Mouse (Mus musculus) thymus, postnatal 4 days (tissue): ENCODE measurements around the gene Itgb6.

Source experiments
- DNase-seq: peaks from one replicate; pipeline ENCODE4 v3.0.0; 2021

The Itgb6 gene

DNA sequence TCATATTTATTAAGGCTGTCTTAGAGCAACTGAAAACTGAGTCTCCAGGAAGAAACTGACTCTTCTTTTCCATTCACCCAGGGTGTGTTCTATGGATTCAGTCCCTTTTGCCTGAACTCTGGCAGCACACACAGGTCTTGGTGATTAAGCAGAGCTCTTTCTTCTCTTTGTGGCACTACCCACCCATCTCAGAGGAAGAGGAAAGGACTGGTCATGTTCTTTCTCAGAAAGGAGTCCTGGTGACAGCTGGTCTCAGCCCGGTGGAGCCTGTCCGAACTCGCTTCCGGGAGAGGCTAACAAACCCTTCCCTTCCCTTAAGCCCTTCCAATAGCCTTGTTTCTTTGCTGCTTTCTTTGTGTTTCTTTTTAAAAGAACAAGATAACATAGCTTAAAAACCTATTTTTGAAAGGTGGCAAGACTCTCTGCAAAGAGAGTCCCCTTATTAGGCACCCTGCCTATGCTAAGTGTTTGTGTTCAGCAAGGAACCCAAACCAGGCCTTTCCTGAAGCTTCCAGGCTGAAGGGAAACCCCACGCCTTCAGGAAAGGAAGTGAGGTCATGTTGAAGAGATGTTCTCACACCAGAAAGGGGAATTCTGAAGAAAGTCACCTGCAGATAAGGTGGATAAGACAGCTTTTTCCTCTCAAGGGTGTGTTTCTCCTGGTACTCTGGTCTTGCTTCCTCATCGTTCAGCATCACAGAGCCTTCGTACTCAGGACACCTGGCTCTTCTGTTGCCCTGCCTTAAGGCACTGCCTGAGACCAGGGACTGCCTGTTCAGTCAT is 11.2 kb downstream of the Itgb6 start:
- no peak for DNase-seq

DNA sequence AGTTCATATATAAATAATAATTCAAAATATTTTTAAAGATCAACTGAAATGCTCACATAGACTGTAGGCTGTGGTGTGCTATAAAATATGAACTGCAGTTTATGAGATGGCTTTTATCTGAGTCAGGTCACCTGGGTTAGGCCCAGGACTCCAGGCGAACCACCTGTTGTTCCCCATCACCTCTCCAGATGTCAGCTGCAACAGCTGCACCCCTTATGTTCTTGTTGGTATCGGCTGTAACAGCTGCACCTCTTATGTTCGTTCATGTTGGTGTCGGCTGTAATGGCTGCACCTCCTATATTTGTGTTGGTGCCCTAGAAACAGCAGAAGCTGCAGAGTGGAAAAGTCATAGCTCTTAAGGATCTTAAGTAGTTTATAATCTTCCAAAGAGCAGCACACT is 12.1 kb downstream of the Itgb6 start:
- DNase-seq: no peak

DNA sequence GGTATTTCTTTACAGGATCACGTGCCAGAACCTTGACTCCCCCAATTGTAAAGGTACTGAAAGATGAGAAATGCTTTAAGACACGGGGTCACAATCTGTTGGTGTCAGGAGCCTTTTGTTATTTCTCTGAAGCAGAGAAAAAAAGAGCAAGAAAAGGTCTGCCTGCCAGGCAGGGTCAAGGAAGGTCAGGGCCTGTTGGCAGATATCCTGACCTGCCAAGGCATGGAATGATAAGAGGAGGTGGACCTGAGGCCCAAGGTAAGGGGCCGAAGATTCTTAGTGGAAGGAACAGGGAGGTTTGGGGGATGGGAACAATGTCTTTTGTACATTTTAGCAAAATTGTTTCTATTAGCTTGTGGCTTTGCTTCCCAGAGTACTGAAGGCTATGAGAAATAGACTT is 13.8 kb downstream of the Itgb6 start:
- no peak for DNase-seq

DNA sequence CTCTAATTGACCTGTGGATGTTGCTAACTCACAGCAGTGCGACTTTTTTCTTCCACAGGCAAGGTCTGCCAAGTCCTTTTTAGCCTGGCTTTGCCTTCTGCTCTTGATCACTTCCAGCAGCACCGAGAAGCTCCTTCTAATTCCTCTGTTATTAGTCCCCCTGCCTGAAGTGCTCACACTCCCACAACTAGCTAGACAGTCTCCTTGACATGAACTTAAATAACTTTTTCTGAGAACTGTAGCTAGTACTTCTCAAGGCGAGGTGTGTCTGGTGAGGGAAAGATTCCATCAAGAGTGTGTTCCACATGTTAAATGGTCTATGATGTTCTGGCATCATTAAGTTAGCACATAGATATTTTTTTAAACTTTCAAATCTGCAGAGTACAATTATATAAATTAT is 15.6 kb downstream of the Itgb6 start:
- no peak for DNase-seq

DNA sequence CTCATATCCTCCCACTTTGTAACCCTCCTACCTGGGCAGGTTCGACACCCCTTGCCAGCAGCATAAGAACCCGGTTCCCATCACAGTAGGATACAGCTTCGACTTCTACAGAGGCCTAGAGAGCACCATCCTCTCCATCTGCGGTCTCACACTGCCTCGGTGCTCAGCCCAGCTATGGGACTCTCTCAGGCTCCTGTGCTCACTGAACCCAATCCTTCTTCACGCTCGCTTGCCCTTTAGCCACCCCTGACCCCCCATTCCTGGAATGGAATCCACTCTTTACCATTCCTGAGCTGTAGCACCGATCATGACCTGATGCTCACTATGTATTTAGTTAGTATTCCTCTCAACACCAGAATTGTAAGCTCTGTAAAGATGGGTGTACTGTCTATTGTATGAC is 17.0 kb downstream of the Itgb6 start:
- DNase-seq: no peak

DNA sequence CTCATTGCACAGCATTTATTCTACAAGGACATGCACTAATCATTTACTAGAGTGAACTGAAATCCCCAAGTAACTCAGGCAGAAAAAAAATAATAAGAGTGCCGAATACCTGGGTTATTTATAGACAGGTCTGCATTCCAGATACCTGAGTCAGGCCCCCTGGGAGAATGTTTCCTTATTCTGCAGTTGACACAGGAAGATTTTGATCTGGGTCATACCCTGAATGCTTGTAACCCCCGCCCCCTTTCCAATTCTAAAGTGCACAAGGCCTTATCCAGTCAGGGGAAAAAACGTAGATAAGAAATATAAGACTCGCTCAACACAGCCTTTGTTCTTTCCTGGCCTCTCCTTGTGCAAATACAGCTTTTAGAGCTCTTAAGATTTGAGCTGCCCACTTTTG is 19.1 kb downstream of the Itgb6 start:
- DNase-seq: no peak

DNA sequence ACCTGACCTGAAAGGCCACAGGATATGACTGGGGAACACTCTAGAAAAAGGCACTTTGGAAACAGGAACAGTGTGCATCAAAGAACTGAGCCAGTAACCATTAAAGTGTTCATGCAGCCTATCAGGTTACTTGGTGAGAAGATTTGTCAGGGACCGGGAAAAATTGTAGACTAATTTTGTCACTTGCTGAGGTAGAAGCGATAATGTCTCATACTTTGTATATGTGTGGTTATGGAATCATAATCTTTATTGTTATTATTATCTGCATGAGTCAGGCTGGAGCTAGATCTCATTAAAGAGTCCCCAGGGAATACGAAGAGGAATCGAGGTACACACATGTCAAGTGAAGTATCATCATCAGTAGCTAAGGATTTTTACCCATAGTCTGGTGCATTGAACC is 21.5 kb downstream of the Itgb6 start:
- DNase-seq: no peak

DNA sequence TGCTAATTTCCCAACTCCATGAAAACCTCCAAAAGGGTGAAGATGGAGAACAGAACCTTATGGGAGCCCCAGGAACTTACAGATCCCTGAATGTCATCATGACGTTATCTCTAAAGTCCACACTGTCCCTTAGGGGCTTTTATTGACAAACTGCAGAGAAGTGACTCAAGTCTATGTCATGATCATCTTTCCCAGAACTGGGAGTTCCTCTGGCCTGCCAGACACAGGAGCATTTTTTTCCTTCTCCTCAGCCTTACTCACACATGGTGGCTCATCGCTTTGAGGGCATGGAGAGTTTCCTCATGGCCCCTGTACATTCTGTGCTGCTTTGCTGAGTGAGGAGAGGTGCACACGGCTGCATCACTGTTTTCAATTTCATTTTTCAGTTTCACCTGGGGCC is 22.4 kb downstream of the Itgb6 start:
- DNase-seq: no peak

DNA sequence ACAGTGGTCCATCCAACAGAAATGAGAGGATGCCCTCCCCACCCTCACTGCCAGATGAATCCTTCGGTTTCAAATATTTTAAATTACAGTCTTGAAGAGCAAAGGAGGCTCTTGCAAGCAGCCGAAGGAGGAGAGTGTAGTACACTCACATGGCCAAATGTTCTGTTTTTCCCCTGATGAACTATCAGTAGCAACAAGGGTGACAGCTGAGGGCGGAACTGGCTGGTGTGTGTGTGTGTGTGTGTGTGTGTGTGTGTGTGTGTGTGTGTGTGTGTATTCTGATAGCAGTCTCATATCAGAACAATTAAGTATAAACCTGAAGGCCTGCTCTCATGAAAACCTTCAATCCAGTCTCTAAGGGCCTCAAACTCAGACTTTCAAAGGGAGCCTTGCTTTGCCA is 22.9 kb downstream of the Itgb6 start:
- DNase-seq: no peak

DNA sequence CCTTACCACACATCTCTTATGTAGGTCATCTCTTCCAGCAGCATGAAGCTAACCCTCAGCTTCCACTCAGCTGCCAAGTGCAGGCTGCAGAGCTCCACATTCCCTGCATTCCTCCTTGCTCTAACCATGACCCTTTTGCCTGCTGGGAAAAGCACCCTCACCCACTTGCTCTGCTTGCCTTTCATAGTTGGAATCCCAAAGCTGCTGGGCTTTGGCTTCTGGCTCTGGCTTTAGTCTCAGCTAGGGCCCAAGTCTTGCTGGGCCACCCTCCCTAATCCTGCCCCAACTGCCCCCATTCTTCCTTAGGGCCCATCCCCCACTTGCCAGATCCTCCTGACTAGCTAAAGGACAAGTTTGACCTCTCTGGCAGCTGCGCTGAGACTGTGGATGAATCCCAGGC is 24.3 kb downstream of the Itgb6 start:
- DNase-seq: no peak

DNA sequence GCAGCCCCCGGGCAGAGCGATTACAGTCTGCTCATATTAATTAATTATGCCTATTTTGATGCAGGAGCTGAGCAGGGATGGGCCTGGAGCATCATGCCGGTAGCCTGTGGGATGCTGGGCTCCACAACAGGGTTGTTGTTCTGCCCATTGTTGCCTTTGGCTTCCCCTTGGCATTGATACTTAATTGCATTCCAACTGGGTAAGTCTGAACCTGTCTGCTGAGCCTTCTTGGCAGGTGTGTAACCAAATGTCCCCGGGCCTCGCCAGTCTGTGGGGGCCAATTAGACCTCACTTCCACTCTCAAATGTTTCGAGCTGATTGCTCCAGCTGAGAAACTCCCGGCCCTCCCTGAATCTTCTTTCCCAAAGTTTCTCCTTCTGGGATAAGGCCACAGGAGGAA is 24.9 kb downstream of the Itgb6 start:
- no peak for DNase-seq

DNA sequence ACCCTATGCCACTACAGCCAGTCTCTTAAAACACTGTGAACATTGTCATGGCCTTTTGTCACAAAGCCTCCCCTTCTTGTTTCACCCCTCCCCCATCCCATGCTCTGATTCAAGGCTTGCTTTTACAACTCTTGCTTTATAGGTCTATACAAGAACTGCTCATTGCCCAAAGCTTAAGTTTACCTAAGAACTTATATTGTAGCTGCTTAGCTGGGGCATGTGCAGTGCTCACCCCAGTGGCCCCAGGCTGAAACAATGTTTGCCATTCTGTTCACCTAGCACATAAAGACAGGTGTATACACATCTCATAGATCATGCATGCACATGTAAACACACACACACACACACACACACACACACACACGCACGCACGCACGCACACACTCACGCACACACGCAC is 25.9 kb downstream of the Itgb6 start:
- DNase-seq: no peak

DNA sequence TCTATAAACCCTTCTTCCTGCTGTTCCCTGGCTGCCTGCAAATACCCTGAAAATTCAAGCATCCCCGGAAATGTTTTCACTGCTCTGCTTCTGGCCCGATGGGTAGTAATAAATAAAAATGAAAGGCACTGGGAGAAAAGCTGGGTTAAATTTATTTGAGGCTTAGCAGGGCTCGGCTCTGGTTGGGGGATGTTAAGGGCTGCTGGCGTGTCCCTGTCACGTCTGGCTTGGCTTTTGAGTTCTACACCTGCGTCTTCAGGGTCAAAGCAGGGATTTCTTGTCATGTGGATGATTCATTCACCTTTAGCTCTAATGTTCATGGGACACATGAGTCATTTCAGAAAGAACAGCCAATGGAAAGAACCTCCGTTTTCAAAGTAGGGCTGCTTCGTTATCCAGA is 26.7 kb downstream of the Itgb6 start:
- DNase-seq: no peak

DNA sequence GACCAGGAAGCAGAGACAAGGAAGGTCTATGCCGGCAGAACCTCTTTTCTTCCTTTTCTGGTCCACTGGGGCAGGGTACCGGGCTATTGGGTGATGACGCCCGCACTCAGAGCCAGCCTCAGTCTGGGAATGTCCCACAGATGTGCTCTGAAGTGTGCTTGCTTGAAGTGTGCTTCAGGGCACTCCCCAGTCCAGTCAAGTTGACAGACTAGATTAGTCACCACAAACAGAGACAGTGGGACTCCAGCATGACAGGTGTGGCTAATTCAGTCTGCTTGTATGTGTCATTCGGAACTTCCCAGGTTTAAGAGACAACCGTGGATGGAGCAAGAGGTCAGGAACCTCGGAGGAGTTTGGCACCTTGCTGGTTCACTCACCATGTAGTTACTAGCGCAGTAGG is 27.9 kb downstream of the Itgb6 start:
- no peak for DNase-seq

DNA sequence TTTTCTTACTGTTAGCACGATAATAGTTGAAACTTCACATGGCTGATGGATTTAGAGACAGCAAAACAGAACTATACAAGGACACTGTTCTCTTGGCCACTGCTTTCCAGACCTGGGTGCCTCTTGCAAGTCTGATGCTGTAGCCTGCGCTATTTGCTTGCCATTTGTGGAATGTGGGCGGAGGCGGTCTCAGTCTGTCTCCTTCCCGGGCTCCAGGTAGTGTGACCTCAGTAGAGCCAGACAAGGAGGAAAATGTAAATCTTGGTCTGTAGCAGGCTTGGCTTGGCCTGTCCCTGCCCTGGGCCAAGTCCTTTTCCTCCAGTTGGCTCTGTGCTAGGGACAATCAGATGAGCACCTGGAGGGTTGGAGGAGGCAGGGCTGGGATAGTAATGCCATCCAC is 30.2 kb downstream of the Itgb6 start:
- no peak for DNase-seq

DNA sequence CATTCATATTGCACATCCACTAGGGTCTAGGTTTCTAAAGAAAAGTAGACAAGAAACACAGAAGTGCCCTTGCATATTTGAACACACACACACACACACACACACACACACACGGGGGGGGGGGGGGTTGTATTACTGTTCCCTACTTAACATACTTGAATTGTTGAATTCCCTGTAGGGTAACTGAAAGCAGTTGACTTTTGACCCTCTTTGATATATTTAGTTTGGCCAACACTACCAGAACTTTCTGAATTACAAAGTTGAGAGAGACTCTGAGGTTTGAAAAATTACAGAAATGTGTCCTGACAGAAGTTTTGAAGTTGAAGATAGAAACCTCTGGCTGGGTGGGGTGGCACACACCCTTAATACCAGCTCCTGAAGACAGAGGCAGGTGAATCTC is 32.2 kb downstream of the Itgb6 start:
- DNase-seq: no peak

DNA sequence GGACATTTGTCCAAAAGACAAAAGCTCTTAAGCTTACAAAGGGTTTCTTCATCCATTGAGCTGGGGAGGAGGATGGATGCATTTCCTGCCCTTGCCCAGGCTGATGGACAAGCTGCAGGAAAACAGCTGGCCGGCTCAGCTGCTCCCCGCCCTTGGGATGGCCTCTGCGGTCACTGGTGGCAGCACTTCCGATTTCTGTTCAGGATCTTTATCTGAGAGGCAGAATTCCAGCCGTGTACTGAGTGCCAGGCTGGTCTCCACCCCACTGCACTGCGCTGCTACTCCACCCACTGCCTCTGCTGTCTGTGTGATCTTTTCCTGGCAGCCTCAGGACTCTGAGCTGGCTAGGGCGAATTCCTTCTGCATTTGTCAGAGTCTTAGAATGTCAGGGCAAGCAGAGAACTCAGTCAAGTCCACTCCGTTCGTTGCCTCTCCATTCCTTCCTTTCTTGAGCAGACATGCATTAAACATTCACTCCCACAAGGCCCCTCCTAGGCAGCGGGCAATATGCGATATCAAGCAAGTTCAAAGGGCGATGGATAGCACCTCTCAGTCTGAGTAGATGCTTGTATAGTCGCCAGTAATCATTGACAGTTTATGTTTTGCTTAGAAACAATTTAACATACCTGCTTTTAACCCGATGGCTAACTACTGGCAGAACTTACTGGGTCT is 33.4 kb downstream of the Itgb6 start:
- no peak for DNase-seq

DNA sequence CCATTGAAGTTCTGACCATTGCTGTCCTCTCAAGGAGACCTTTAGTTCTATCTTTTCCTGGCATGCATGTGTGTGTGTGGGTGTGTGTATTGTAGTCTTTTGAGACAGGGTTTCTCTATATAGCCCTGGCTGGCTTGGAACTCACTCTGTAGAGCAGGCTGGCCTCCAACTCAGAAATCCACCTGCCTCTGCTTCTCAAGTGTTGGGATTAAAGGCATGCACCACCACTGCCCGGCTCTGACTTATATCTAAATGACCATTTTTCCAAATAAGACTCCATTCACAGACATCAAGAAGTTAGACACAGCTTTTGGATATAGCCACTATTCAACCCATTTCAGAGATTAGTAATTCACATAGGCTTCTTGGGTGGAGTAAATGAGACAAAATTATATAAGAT is 34.3 kb downstream of the Itgb6 start:
- DNase-seq: no peak

DNA sequence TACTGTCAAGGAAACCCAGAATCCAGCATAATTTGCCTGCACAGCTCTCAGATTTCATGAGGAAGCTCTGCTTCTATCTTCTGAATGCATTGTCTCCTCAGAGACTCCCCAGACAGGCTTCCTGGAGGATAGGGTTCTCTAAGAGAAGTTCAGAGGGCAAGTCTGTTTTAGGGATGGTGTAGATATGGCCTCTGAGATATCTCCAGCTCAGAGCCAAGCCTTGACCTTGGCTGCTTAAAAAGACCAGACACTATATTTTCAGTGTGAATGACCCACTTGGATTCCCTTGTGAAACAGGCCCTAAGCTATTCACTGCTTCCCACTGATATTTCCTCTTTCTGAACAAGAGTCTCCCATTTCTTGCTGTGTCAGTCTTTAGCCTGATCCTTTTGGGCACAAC is 36.5 kb downstream of the Itgb6 start:
- no peak for DNase-seq

DNA sequence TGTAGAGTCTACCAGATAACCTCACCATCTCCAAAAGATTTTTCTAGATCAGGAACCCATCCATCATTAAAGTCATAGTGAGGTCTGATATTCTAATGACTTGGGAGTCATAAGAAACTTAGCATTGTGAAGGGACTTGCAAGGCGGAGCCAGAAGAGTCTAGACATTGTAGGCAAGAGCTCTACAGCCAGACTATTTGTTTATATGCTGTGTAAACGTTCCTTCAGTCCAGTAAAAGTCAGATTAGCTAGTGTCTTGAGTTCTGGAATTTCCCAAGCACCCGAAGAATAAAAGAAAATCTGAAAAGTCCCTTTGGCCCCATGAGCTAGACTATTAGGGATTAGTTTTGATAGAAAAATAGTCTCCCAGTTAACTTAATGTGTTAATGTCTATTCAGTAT is 38.3 kb downstream of the Itgb6 start:
- no peak for DNase-seq

DNA sequence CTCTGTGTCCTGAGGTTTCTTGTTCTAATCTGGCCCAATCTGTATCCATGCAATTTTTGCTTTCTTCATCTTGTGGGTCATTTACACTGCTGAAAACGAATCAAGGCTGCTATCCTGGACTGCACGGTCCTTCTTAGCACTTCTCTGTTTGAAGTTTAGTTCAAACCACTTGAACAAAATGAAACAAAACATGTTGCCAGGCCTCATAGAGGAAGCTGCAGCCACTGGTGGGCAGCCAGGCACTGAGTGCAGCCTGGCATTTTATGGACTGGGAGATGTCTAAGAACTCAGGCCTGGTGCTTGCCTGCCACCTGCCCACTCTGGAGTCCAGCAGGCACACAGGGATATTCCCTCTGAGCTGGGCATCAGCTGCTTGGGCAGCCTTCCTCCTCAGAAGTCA is 39.9 kb downstream of the Itgb6 start:
- DNase-seq: no peak

DNA sequence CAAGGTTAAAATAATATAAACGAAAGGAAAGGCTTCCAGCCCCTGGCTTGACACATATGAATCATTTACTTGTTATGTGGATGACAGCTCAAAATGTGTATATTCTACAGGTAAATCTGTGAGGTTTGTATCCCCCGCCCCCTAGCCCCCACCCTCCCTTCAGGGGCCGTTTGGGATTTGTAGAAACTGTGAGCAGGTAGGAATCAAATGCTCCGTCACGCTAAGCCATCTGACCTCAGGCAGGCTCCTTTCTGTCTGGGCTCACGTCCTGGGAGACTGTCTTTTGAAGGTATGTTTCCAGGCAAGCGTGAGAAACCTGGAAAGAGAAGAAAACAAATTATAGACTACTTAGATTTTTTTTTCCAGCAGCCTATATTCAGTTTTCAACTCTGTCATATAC is 48.0 kb downstream of the Itgb6 start:
- no peak for DNase-seq

DNA sequence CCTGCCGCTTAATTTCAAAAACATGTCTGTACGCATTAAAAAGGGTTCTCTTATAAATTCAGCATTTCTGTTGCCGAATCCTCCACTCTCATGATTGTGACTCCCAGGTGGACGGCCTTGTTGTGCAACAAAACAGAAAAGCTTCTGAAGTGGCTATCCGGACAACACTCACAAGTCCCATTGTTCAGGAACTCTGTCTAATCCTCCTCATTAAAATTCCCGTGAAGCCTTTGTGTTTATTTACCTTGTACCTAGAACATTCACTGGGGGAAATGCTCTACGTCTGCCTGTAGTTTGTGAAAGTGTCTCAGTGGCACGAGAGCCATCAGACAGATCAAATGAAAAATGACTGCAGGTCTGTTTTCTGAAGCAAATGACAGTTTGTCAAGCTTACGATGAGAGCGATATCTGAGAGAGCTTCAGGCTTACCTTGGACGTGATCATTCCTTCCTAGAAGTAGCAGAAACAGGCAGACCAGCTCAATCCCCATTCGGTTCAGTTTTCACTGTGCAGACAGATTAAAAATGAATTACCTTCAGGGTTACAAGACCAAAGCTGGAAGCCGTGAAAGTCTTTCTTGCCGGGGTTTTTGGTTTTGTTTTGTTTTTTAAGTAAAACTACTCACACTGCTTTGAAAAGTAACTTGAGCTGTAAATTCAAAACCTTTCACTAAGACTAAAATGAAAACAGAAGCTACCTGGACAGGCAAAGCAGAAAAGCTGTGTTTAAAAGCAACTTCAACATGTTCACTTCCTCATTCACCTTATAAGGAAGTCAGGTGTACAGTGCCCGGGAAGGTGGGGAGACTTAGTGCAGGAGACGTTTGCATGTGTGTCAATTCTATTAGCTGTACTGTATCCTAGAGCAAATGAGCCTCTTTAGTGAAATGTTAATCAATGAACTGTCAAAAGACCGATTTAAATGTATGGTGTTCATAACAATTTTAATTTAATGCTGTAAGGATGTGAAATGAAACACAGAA is 49.2 kb downstream of the Itgb6 start:
- no peak for DNase-seq

DNA sequence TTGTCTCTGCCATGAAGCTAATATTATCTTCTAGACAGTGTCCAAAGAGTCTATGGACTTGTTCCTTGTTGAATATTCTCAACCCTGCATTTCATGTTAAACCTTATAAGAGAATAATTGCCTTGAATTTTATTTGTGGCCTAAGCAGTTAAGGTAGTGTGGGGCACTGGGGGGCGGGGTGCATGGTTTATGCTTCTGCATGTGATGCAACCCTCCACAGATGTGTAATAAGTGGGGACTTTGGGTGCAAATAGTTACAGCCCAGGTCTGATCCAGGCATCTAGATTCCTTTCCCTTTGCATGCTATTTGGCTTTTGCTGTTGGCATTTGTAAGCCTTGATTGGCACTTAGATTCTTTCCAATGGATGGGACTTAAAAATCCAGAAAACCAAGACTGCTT is 51.2 kb downstream of the Itgb6 start:
- DNase-seq: no peak
